Mouse (Mus musculus) neural tube, embryonic 12.5 days (tissue): Measurements from ENCODE around the gene Vamp1. TPM values are rescaled to one million over a fixed set of nuclear protein-coding genes. Genes with fewer than 3 reads are reported as not detected.

Experiments used
- ATAC-seq: fragments of 200-750 bp; cut with Nextera tagmentation; 2 replicates; pipeline ENCODE4 v1.8.0; 2017; ENCODE audit warnings: low read depth, mild to moderate bottlenecking, moderate TSS enrichment, moderate library complexity; ENCODE audit not compliant: low FRiP score
- H3K27ac ChIP-seq: fragments of 300-500 bp; sonication (generic); 2 replicates; pipeline ENCODE4 v1.5.1; 2016
- H3K27me3 ChIP-seq: fragments of 300-500 bp; sonication (generic); replicated peaks from 2 replicates; pipeline ENCODE4 v1.6.1; 2016; ENCODE audit warnings: mild to moderate bottlenecking
- H3K36me3 ChIP-seq: fragments of 300-500 bp; sonication (generic); 2 replicates; pipeline ENCODE4 v1.6.1; 2016; ENCODE audit warnings: mild to moderate bottlenecking
- H3K4me1 ChIP-seq: fragments of 300-500 bp; sonication (generic); 2 replicates; pipeline ENCODE4 v1.6.1; 2016
- H3K4me2 ChIP-seq: fragments of 300-500 bp; sonication (generic); replicated peaks from 2 replicates; pipeline ENCODE4 v1.6.1; 2016; ENCODE audit warnings: mild to moderate bottlenecking
- H3K4me3 ChIP-seq: fragments of 300-500 bp; sonication (generic); 2 replicates; pipeline ENCODE4 v1.5.1; 2016
- H3K9ac ChIP-seq: fragments of 300-500 bp; sonication (generic); 2 replicates; pipeline ENCODE4 v1.6.1; 2016; ENCODE audit warnings: mild to moderate bottlenecking
- H3K9me3 ChIP-seq: fragments of 300-500 bp; sonication (generic); 2 replicates; pipeline ENCODE4 v1.6.1; 2016; ENCODE audit warnings: mild to moderate bottlenecking
- WGBS: fragments of 180-500 bp; shearing (Covaris S2); methylation state at CpG from one replicate; pipeline ENCODE4 v1.1.7; 2016; 5-methylcytosine and 5-hydroxymethylcytosine counted together
- polyA plus RNA-seq: library from polyadenylated mRNA; unstranded; fragments of >200 nt; fragmentation: Nextera tagmentation; extraction: Ambion mirVana; gene quantifications from 2 replicates; pipeline ENCODE4 v1.2.1, GENCODE M21; 2016

The Vamp1 gene
- polyA plus RNA-seq, 1 experiment from 2014 or later, result 8.0 TPM

DNA sequence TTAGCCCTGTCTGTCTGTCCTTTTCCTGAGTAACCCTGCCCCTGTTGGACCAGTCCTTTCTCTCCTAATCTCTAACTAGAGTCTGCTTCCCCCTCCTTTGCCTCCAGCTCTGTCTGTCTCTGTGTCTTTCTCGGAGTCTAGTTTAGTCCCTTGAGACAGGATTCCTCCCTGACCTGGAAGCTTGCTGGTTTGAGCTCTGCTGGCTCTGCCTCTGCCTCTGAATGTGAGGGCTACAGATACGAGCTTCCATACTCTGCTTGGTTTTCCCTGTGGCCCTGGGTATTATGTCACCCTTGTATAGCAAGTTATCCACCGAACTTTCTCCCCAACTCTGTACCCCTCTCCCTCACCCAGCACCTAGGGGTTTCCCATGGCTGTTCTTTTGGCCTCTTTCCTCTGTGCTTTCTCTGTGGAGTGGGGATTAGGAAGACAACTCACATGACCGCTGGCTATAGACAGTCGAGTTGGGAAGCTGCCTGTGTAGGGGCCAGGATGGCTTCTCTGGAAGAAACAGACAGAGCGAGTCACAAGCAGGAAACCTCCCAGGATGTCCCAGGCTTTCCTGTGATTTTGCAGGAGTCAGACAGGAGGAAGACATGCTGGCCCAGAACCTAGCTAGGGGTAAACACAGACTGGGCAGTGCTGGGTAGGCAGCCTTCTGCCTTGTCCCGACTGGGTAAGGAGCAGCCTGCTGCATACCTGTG, 18.6 kb downstream of the Vamp1 start:
- WGBS, result 68% methylated on average over 7 of the region's 7 CpGs
- peaks cover 15% of the 10 kb centered on the region for H3K4me1 ChIP-seq
- H3K4me2 ChIP-seq, result no peak overlapping the region
- H3K27ac ChIP-seq, result no peak overlapping the region
- no peaks in the 10 kb centered on the region for H3K27me3 ChIP-seq
- no peak overlapping the region for H3K9ac ChIP-seq
- H3K4me3 ChIP-seq, result no peak overlapping the region
- no peaks in the 10 kb centered on the region for H3K9me3 ChIP-seq
- ATAC-seq, result no peak
- H3K36me3 ChIP-seq, result no peaks in the 10 kb centered on the region

DNA sequence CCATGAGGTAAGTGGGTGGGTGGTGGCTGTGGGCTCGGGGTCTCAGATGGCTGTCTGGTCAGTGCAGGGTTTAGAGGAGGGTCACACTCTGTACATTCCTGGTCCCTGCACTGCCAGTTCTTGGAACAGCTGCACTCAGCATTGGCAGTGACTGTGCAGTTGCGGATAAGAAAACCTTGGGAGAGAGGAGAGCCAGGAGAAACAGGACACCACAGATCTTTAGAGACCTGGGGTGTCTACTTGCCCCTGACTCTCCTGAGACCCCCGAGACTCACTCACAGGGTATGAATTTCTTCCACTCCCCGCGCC, 19.1 kb downstream of the Vamp1 start:
- H3K4me1 ChIP-seq, result peaks cover 15% of the 10 kb centered on the region
- no peak overlapping the region for H3K27ac ChIP-seq
- no peak overlapping the region for H3K4me2 ChIP-seq
- no peak for ATAC-seq
- H3K9ac ChIP-seq, result no peak overlapping the region
- no peaks in the 10 kb centered on the region for H3K27me3 ChIP-seq
- H3K36me3 ChIP-seq, result no peaks in the 10 kb centered on the region
- no peak overlapping the region for H3K4me3 ChIP-seq
- WGBS, result 84% methylated on average over 5 of the region's 5 CpGs
- no peaks in the 10 kb centered on the region for H3K9me3 ChIP-seq

DNA sequence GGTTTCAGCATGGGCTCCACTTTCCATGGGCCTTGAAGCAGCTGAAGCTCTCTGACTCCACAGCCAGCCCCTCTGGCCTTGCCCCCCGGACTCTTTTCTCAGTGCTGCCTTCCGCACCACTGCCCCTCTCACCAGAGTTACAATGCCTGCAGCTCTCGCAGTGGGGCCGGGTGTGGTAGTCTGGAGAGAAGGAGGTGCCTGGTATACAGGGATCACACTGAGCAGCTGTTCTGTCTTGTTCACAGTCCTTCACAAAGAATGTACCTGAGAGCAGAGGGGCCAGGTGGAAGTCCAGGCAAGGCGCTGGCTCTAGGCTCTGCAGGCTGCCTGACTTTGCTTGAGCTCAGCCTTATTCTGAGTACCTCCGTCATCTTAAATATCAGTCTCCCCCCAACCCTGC, 21.0 kb downstream of the Vamp1 start:
- H3K9me3 ChIP-seq, result no peaks in the 10 kb centered on the region
- peaks cover 12% of the 10 kb centered on the region for H3K4me1 ChIP-seq
- no peaks in the 10 kb centered on the region for H3K36me3 ChIP-seq
- H3K4me2 ChIP-seq, result no peak overlapping the region
- H3K27ac ChIP-seq, result no peak overlapping the region
- no peak overlapping the region for H3K4me3 ChIP-seq
- 55% methylated on average over 6 of the region's 6 CpGs for WGBS
- H3K27me3 ChIP-seq, result no peaks in the 10 kb centered on the region
- ATAC-seq, result no peak
- H3K9ac ChIP-seq, result no peak overlapping the region

- Histone ChIP-seq H3K9ac (no peak within 1 kb of the TSS), H3K27me3 (no peaks in the 10 kb centered on the region), H3K27ac (no peak within 1 kb of the TSS), H3K36me3 (no peaks in the 10 kb centered on the region), H3K4me3 (no peak within 1 kb of the TSS), H3K9me3 (no peaks in the 10 kb centered on the region), H3K4me2 (no peak within 1 kb of the TSS), H3K4me1 (peaks cover 7% of the 10 kb centered on the region)
- 28% methylated on average over 6 of the region's 6 CpGs for WGBS
- no peak for ATAC-seq
Observed at GRCm38 (mm10) chr6:125236782-125237181, 21.4 kb downstream of the Vamp1 start, which contains the start of gene Cd27. Gene Cd27 (minus strand): TSS chr6:125237010.

GRCm38 (mm10) chr6:125237421-125237820, 22.1 kb downstream of the Vamp1 start:
- Histone ChIP-seq H3K9ac (no peak overlapping the region), H3K4me3 (no peak overlapping the region), H3K4me1 (0 out of 2 replicates have a peak, but pooled peaks cover 3% of the 10 kb centered on the region), H3K9me3 (no peaks in the 10 kb centered on the region), H3K36me3 (no peaks in the 10 kb centered on the region), H3K27me3 (no peaks in the 10 kb centered on the region), H3K27ac (no peak overlapping the region), H3K4me2 (no peak overlapping the region)
- 92% methylated on average over 4 of the region's 4 CpGs for WGBS
- no peak for ATAC-seq

GRCm38 (mm10) chr6:125238396-125238795, 23.0 kb downstream of the Vamp1 start:
- 67% methylated on average over 6 of the region's 6 CpGs for WGBS
- Histone ChIP-seq H3K27ac (no peak overlapping the region), H3K4me3 (no peak overlapping the region), H3K4me2 (no peak overlapping the region), H3K9ac (no peak overlapping the region), H3K27me3 (no peaks in the 10 kb centered on the region), H3K9me3 (no peaks in the 10 kb centered on the region), H3K4me1 (0 out of 2 replicates have a peak, but pooled peaks cover 3% of the 10 kb centered on the region), H3K36me3 (no peaks in the 10 kb centered on the region)
- ATAC-seq, result no peak

- Histone ChIP-seq H3K9me3 (no peaks in the 10 kb centered on the region), H3K27ac (no peak overlapping the region), H3K27me3 (no peaks in the 10 kb centered on the region), H3K4me3 (no peak overlapping the region), H3K4me2 (no peak overlapping the region), H3K4me1 (0 out of 2 replicates have a peak, but pooled peaks cover 3% of the 10 kb centered on the region), H3K9ac (no peak overlapping the region), H3K36me3 (no peaks in the 10 kb centered on the region)
- no peak for ATAC-seq
- 93% methylated on average over 5 of the region's 5 CpGs for WGBS
Observed at GRCm38 (mm10) chr6:125239547-125239946, 24.2 kb downstream of the Vamp1 start.

- Histone ChIP-seq H3K4me3 (no peak overlapping the region), H3K27ac (no peak overlapping the region), H3K4me1 (0 out of 2 replicates have a peak, but pooled peaks cover 3% of the 10 kb centered on the region), H3K9me3 (no peaks in the 10 kb centered on the region), H3K36me3 (no peaks in the 10 kb centered on the region), H3K4me2 (no peak overlapping the region), H3K9ac (no peak overlapping the region), H3K27me3 (no peaks in the 10 kb centered on the region)
- WGBS, result 79% methylated on average over 5 of the region's 5 CpGs
- ATAC-seq, result no peak
Observed at GRCm38 (mm10) chr6:125240617-125241016, 25.3 kb downstream of the Vamp1 start.

- Histone ChIP-seq H3K9ac (no peak overlapping the region), H3K27me3 (no peaks in the 10 kb centered on the region), H3K4me1 (0 out of 2 replicates have a peak, but pooled peaks cover 3% of the 10 kb centered on the region), H3K36me3 (no peaks in the 10 kb centered on the region), H3K4me3 (no peak overlapping the region), H3K4me2 (no peak overlapping the region), H3K27ac (no peak overlapping the region), H3K9me3 (no peaks in the 10 kb centered on the region)
- 84% methylated on average over 8 of the region's 8 CpGs for WGBS
- ATAC-seq, result no peak
Observed at GRCm38 (mm10) chr6:125241566-125241965, 26.2 kb downstream of the Vamp1 start.

- no peaks in the 10 kb centered on the region for H3K36me3 ChIP-seq
- H3K4me2 ChIP-seq, result no peak overlapping the region
- no peak overlapping the region for H3K4me3 ChIP-seq
- no peak overlapping the region for H3K27ac ChIP-seq
- H3K4me1 ChIP-seq, result no peaks in the 10 kb centered on the region
- H3K27me3 ChIP-seq, result no peaks in the 10 kb centered on the region
- WGBS, result 40% methylated on average over 1 of the region's 1 CpGs
- H3K9me3 ChIP-seq, result no peaks in the 10 kb centered on the region
- H3K9ac ChIP-seq, result no peak overlapping the region
- no peak for ATAC-seq
Observed at GRCm38 (mm10) chr6:125244551-125244950, 29.2 kb downstream of the Vamp1 start.

DNA sequence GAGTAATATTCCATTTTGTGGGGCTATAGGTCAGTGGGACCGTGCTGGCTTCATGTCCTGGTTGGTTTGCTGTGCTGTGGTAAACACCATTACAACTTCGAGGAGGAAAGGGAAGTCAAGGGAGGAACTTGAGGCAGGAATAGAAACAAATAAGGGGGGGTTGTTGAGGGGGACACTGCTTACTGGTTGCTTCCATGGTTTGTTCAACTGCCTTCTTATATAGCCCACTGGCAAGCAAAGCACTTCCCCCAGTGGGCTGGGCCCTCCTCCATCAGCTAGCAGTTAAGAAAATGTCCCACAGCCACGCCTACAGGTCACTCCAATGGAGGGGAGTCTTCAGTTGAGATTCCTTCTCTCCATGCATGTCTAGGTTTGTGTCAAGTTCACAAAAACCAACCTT, 36.9 kb downstream of the Vamp1 start:
- Histone ChIP-seq H3K27ac (no peak overlapping the region), H3K4me1 (no peaks in the 10 kb centered on the region), H3K9ac (no peak overlapping the region), H3K36me3 (no peaks in the 10 kb centered on the region), H3K4me3 (no peak overlapping the region), H3K9me3 (no peaks in the 10 kb centered on the region), H3K27me3 (no peaks in the 10 kb centered on the region), H3K4me2 (no peak overlapping the region)
- ATAC-seq, result no peak
- WGBS, result 85% methylated on average over 3 of the region's 3 CpGs

DNA sequence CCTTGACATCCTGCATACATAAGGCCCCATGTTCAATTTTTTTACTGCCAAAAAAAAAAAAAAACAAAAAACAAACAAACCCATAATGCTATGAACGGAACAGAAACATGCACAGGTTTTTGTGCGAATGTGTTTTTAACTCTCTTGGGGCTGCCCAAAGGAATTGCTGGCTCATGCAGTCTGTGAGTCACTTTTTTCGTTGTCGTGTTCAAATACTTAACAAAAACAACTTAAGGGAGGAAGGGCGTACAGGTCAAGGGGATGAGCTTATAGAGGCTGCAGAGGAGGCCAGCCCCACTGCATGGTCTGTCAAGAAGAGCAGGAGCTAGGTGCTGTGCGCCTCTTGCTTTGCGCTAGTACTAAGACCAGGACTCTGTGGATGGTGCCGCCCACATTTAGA, 37.4 kb downstream of the Vamp1 start:
- ATAC-seq, result no peak
- Histone ChIP-seq H3K4me1 (no peaks in the 10 kb centered on the region), H3K27ac (no peak overlapping the region), H3K4me3 (no peak overlapping the region), H3K4me2 (no peak overlapping the region), H3K27me3 (no peaks in the 10 kb centered on the region), H3K9ac (no peak overlapping the region), H3K9me3 (no peaks in the 10 kb centered on the region), H3K36me3 (no peaks in the 10 kb centered on the region)
- WGBS, result 90% methylated on average over 8 of the region's 8 CpGs
